Mouse (Mus musculus) liver, embryonic 16.5 days (tissue): Measurements from ENCODE around the gene Fkbp10. TPM values are rescaled to one million over a fixed set of nuclear protein-coding genes. Genes with fewer than 3 reads are reported as not detected.

ENCODE experiments used
- ATAC-seq: fragments of 200-750 bp; cut with Nextera tagmentation; 2 replicates; pipeline ENCODE4 v1.8.0; 2017; ENCODE audit warnings: low read depth, mild to moderate bottlenecking, moderate number of reproducible peaks, moderate library complexity
- H3K27ac ChIP-seq: fragments of 300-500 bp; sonication (generic); 2 replicates; pipeline ENCODE4 v1.5.1; 2014; ENCODE audit warnings: mild to moderate bottlenecking, low read length
- H3K27me3 ChIP-seq: fragments of 300-500 bp; sonication (generic); 2 replicates; pipeline ENCODE4 v1.6.1; 2014; ENCODE audit warnings: low read depth, low read length, mixed read lengths; ENCODE audit not compliant: control insufficient read depth, insufficient read depth
- H3K36me3 ChIP-seq: fragments of 300-500 bp; sonication (generic); 2 replicates; pipeline ENCODE4 v1.6.1; 2014; ENCODE audit warnings: mild to moderate bottlenecking; ENCODE audit not compliant: control insufficient read depth, insufficient read depth
- H3K4me1 ChIP-seq: fragments of 300-500 bp; sonication (generic); 2 replicates; pipeline ENCODE4 v1.6.1; 2014; ENCODE audit warnings: low read depth, low read length, mixed read lengths; ENCODE audit not compliant: control insufficient read depth
- H3K4me2 ChIP-seq: fragments of 300-500 bp; sonication (generic); 2 replicates; pipeline ENCODE4 v1.6.1; 2014; ENCODE audit warnings: low read depth, low read length, mixed read lengths
- H3K4me3 ChIP-seq: fragments of 300-500 bp; sonication (generic); 2 replicates; pipeline ENCODE4 v1.5.1; 2014; ENCODE audit warnings: low read depth, mild to moderate bottlenecking, low read length
- H3K9ac ChIP-seq: fragments of 300-500 bp; sonication (generic); 2 replicates; pipeline ENCODE4 v1.6.1; 2014; ENCODE audit warnings: low read depth, low read length
- H3K9me3 ChIP-seq: fragments of 300-500 bp; sonication (generic); replicated peaks from 2 replicates; pipeline ENCODE4 v1.6.1; 2016; ENCODE audit warnings: low read length; ENCODE audit not compliant: control insufficient read depth
- WGBS: fragments of 180-500 bp; shearing (Covaris S2); extraction: QIAGEN DNeasy Blood & Tissue Kit; methylation state at CpG from one replicate; pipeline ENCODE4 v1.1.7; 2014; ENCODE audit not compliant: insufficient replicate concordance; 5-methylcytosine and 5-hydroxymethylcytosine counted together
- polyA plus RNA-seq: library from polyadenylated mRNA; unstranded; fragments of >200 nt; fragmentation: Nextera tagmentation; extraction: Ambion mirVana; gene quantifications from 2 replicates; pipeline ENCODE4 v1.2.1, GENCODE M21; 2015

Gene Fkbp10
- polyA plus RNA-seq, 1 experiment from 2014 or later = 8.4 TPM

- Histone ChIP-seq H3K4me1 (peaks cover 31% of the 10 kb centered on the region), H3K9ac (peak within 1 kb of the TSS; percentile 64), H3K9me3 (no peaks in the 10 kb centered on the region), H3K27ac (peak within 1 kb of the TSS; percentile 79), H3K36me3 (no peaks in the 10 kb centered on the region), H3K27me3 (peaks cover 11% of the 10 kb centered on the region), H3K4me2 (peak within 1 kb of the TSS; percentile 57), H3K4me3 (peak within 1 kb of the TSS; percentile 66)
- 2% methylated on average over 37 of the region's 37 CpGs for WGBS
- peak; percentile 95 for ATAC-seq
These were observed 17.7 kb upstream of the Fkbp10 start, which contains the start of gene Jup for GRCm38 (mm10) chr11:100397600-100398389. Gene Jup, minus strand, starts transcription at chr11:100397763.

DNA sequence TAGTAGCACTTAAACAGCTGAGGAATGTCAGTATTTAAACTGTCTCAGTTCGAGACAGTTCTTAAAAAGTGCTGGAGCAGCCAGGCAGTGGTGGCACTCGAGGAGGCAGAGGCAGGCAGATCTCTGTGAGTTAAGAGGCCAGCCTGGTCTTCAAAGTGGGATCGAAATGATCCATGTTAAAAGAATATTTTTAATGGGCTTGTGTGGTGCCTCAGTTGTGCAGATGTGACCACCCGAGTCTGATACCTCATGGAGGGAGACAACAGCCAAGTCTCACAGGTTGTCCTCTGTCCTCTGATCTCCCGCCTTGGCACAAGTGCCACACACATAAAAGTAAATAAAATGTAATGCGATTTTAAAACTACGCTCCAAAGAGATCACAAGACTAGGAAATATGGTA lies 17.0 kb upstream of the Fkbp10 start:
- ATAC-seq = no peak
- 68% methylated on average over 7 of the region's 7 CpGs for WGBS
- Histone ChIP-seq H3K27me3 (peaks cover 11% of the 10 kb centered on the region), H3K4me3 (no peak overlapping the region), H3K27ac (no peak overlapping the region), H3K9ac (no peak overlapping the region), H3K36me3 (no peaks in the 10 kb centered on the region), H3K4me2 (no peak overlapping the region), H3K9me3 (no peaks in the 10 kb centered on the region), H3K4me1 (peaks cover 31% of the 10 kb centered on the region)

GRCm38 (mm10) chr11:100399320-100399719 lies 16.2 kb upstream of the Fkbp10 start:
- Histone ChIP-seq H3K4me3 (no peak overlapping the region), H3K36me3 (no peaks in the 10 kb centered on the region), H3K4me2 (no peak overlapping the region), H3K4me1 (peaks cover 25% of the 10 kb centered on the region), H3K9ac (no peak overlapping the region), H3K27ac (no peak overlapping the region), H3K27me3 (peaks cover 11% of the 10 kb centered on the region), H3K9me3 (no peaks in the 10 kb centered on the region)
- 42% methylated on average over 9 of the region's 9 CpGs for WGBS
- ATAC-seq = no peak

GRCm38 (mm10) chr11:100399727-100400538 lies 15.6 kb upstream of the Fkbp10 start:
- Histone ChIP-seq H3K4me2 (no peak overlapping the region), H3K9me3 (no peaks in the 10 kb centered on the region), H3K4me3 (no peak overlapping the region), H3K9ac (no peak overlapping the region), H3K36me3 (no peaks in the 10 kb centered on the region), H3K4me1 (peaks cover 19% of the 10 kb centered on the region), H3K27ac (no peak overlapping the region), H3K27me3 (peaks cover 11% of the 10 kb centered on the region)
- ATAC-seq = no peak
- WGBS = 64% methylated on average over 12 of the region's 12 CpGs

DNA sequence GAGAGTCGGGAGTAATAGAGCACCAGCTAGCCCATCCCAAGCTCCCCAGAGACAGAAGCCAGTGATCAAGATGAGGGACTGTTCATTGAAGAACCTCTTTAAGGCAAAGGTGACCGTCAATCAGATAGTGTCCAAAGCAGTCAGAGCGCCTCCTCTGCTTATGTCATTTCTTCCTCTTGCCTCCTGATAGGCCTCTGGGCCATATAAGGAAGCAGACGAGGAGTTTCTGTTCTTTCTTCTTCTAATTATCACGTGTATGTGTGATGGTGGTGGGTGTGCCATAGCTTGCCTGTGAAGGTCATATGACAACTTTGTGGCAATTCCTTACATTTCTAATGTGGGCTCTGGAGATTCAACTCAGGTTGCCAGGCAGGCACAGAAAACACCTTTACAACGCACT lies 14.7 kb upstream of the Fkbp10 start:
- Histone ChIP-seq H3K4me2 (no peak overlapping the region), H3K9me3 (no peaks in the 10 kb centered on the region), H3K9ac (no peak overlapping the region), H3K4me3 (no peak overlapping the region), H3K4me1 (peaks cover 12% of the 10 kb centered on the region), H3K27ac (no peak overlapping the region), H3K36me3 (no peaks in the 10 kb centered on the region), H3K27me3 (peaks cover 11% of the 10 kb centered on the region)
- 34% methylated on average over 6 of the region's 6 CpGs for whole genome bisulfite sequencing
- no peak for ATAC-seq

GRCm38 (mm10) chr11:100402240-100402639 lies 13.3 kb upstream of the Fkbp10 start:
- no peak for ATAC-seq
- H3K9me3 ChIP-seq = no peaks in the 10 kb centered on the region
- no peaks in the 10 kb centered on the region for H3K36me3 ChIP-seq
- peaks cover under 1% of the 10 kb centered on the region; the same call in 1 of the 2 replicates for H3K27me3 ChIP-seq
- peaks cover 7% of the 10 kb centered on the region for H3K4me1 ChIP-seq
- WGBS = 12% methylated on average over 6 of the region's 6 CpGs
- H3K4me2 ChIP-seq = no peak overlapping the region
- H3K27ac ChIP-seq = no peak overlapping the region
- no peak overlapping the region for H3K9ac ChIP-seq
- H3K4me3 ChIP-seq = no peak overlapping the region

DNA sequence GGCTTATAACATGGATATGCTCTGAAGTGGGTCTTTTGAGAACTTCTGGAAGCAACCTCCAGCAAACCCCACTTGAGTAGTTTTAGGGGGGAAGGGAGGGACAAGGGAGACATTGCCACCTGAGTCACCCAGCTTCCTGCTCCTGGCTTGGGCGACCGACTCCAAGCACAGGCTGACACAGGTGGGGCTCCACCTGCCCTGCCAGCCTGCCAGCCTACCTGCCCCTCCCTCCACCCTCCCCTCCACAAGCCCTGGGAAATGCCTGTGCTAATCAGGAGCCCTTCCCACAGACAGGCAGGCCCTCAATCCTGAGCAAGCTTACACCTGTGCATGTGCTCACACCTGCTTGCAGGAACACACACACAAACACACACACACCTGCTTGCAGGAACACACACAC lies 12.8 kb upstream of the Fkbp10 start:
- WGBS = 54% methylated on average over 2 of the region's 2 CpGs
- no peaks in the 10 kb centered on the region for H3K36me3 ChIP-seq
- no peak overlapping the region for H3K4me3 ChIP-seq
- no peak overlapping the region for H3K27ac ChIP-seq
- no peak for ATAC-seq
- no peaks in the 10 kb centered on the region for H3K27me3 ChIP-seq
- no peak overlapping the region for H3K4me2 ChIP-seq
- peaks cover 7% of the 10 kb centered on the region for H3K4me1 ChIP-seq
- no peaks in the 10 kb centered on the region for H3K9me3 ChIP-seq
- H3K9ac ChIP-seq = no peak overlapping the region

DNA sequence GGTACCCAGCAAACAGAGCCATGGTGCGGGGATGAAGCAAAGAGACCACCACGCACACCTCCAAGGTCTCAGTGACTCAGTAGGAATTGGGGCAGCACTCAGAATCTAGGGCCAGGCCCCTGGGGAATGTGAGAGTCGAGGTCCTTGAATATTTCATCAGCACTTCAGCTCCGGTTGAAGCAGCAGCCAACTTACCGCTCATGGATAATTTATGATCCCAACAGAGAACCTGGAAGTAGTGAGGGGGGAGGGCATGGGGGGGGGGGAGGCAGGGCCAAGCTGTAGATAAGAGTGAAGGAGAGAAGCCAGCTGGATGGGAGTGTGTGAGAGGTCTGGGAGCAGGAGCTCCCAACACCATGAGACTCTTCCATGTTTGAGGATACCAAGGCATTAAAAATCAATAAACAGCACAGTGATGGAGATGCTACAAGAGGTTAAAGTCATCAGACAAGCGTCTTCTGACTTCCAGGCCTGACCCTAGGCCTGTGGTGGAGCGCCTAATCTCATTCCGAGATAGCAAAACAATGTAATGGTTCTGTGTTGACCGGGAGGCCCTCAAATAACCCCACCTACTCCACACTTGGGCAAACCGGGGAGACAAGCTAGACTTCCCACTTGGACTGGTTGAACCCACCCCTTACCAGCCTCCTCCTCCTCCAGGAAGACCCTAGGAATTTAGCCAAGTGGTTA lies 11.9 kb upstream of the Fkbp10 start:
- H3K4me1 ChIP-seq = peaks cover 7% of the 10 kb centered on the region
- no peak overlapping the region for H3K9ac ChIP-seq
- H3K27ac ChIP-seq = no peak overlapping the region
- 53% methylated on average over 10 of the region's 10 CpGs for WGBS
- H3K27me3 ChIP-seq = no peaks in the 10 kb centered on the region
- no peaks in the 10 kb centered on the region for H3K36me3 ChIP-seq
- no peak for ATAC-seq
- H3K4me3 ChIP-seq = no peak overlapping the region
- no peak overlapping the region for H3K4me2 ChIP-seq
- no peaks in the 10 kb centered on the region for H3K9me3 ChIP-seq
